Mouse (Mus musculus): Measurements from ENCODE around the gene Ccl26. TPM values are rescaled to one million over a fixed set of nuclear protein-coding genes. Genes with fewer than 3 reads are reported as not detected.

The Ccl26 gene
- polyA plus RNA-seq (2021; fragmentation: Nextera tagmentation), result not detected in 2 replicates
- long read RNA-seq, experiment 1, result 0 reads
- long read RNA-seq, experiment 2, result 0 reads

GRCm38 (mm10) chr5:135563469-135563868 lies at the start of gene Ccl26:
TSS of gene Ccl26 (minus strand) at chr5:135563569.

GRCm38 (mm10) chr5:135573006-135573405 lies 9.6 kb upstream of the Ccl26 start, which contains the start of gene Ccl24:
TSS of gene Ccl24 (minus strand) at chr5:135573049.

DNA sequence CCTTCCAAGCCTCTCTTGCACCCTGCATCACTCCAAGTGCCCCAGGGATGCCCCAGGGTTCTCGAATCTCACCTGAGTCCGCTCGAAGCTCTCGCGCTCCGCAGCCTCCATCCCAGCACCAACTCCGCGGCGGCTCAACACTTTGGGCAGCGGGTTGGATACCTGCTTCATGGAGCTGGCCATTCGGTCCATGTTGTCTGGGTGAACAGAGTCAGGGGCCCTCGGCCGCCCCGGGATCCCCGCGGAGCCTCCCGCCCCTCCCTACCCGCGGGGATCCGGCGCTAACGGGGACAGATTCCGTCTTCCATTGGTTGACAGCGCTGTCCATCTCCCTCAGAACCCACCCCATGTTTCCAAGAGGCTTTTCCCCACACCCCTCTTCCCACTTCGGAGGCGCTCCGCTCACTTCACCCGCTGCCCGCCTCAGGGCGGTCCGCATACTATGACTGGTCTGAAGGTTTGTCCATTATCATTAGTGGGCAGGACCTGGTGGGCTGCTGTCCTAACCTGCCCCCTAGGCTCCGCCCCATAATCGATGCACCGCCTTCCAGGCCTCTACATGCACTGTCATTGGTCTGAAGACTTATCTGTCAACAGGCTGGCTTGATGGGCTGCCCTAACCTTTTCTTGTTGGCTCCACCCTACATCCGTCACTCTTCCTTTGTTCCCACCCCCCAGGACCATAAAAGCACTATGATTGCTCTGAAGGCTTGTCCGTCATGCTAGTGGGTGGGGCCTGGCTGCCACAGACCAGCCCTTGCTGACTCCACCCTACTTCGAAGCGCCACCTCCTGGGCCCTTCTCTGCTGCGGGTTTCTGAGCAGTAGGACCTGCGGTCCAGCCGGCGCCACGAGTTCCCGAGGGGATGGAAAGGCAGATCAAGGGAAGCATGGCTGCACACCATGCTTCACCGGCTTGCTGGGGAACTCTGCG lies 18.2 kb downstream of the Ccl26 start, which contains the start of gene Hip1:
Gene Hip1 (minus strand): TSS at position 256 of the 933 bp plus-strand sequence.

Other genes with a start within 250 kb of the Ccl26 start
- gene Fkbp6, start 213.5 kb downstream of the Ccl26 start, polyA plus RNA-seq (2021; fragmentation: Nextera tagmentation), result 0.18 TPM in 2 replicates
- gene Trim50, start 210.3 kb downstream of the Ccl26 start, polyA plus RNA-seq (2021; fragmentation: Nextera tagmentation), result not detected in 2 replicates
- 8.5 and 8.6 TPM in 2 replicates for gene Nsun5, start 193.6 kb downstream of the Ccl26 start, polyA plus RNA-seq (2021; fragmentation: Nextera tagmentation)
- gene Pom121, start 169.0 kb downstream of the Ccl26 start, polyA plus RNA-seq (2021; fragmentation: Nextera tagmentation), result 7.2 and 7.4 TPM in 2 replicates
- 9.8 and 10.1 TPM in 2 replicates for gene Hip1, start 18.4 kb downstream of the Ccl26 start, polyA plus RNA-seq (2021; fragmentation: Nextera tagmentation)
- 0.29 and 0.67 TPM in 2 replicates for gene Ccl24, start 9.5 kb upstream of the Ccl26 start, polyA plus RNA-seq (2021; fragmentation: Nextera tagmentation)
- gene Rhbdd2, start 69.0 kb upstream of the Ccl26 start, polyA plus RNA-seq (2021; fragmentation: Nextera tagmentation), result 112 and 115 TPM in 2 replicates
- 50.8 and 54.4 TPM in 2 replicates for gene Por, start 106.5 kb upstream of the Ccl26 start, polyA plus RNA-seq (2021; fragmentation: Nextera tagmentation)
- gene Tmem120a, start 180.9 kb upstream of the Ccl26 start, polyA plus RNA-seq (2021; fragmentation: Nextera tagmentation), result 33.8 and 35.6 TPM in 2 replicates
- gene Styxl1, start 214.8 kb upstream of the Ccl26 start, polyA plus RNA-seq (2021; fragmentation: Nextera tagmentation), result 0.55 and 0.89 TPM in 2 replicates
- gene Mdh2, start 214.9 kb upstream of the Ccl26 start, polyA plus RNA-seq (2021; fragmentation: Nextera tagmentation), result 906 and 921 TPM in 2 replicates
- 16.5 and 16.8 TPM in 2 replicates for gene Srrm3, start 243.3 kb upstream of the Ccl26 start, polyA plus RNA-seq (2021; fragmentation: Nextera tagmentation)

All from layer of hippocampus, adult 6 months (tissue).